ENCODE assay signal across 9 mouse cellular contexts in the genomic region with DNA sequence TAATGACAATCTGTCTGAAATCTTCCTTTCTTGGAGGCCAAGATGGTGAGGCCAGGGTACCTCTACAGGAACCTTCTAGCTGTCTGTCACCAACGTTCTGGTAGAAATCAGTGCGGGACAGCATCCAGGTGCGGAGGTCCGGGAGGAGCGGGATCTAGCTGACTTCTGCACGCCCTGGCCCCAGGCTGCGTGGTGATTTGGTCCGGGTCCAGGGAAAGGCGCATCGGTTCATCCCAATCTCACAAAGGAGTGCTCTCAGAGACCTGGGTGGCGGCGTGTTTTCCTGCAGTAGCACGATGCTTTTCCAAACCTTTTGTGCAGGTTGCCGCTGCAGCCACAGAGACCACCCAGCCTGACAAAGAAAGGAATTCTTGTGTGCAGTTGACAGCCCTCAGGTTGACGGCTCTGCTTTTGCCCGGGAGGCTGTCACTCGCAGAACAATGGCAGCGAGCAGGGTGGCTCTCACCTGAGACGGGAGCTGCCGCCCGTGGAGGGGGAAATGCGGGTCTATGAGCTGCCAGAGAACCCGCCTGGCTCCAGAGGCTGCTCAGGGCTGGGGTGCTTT. TPM values are rescaled to one million over a fixed set of nuclear protein-coding genes. Genes with fewer than 3 reads are reported as not detected.
DNase-seq lines count a peak whose midpoint lies in the region; ATAC-seq and TF ChIP-seq lines count a peak whose summit lies in the region.
"Had no signal": no experiment of that assay in that cellular context is flagged by ENCODE, and none has a peak within 500 bp of the region (broad histone marks: within the 10 kb centered on the region; RNA-seq: fewer than 3 reads in every experiment).

No protein-coding gene starts in this region.

- H3K9ac ChIP-seq in forebrain, postnatal 0 days, result peak overlapping the region; percentile 73
- no peak overlapping the region for H3K9ac ChIP-seq in liver, embryonic 12.5 days
- H3K9ac ChIP-seq: liver, embryonic 14.5 days had no signal

- peak overlapping the region; percentile 29 for H3K4me3 ChIP-seq in left cerebral cortex, adult 2 months
- H3K4me3 ChIP-seq in forebrain, postnatal 0 days (ENCODE audit: low read depth, low read length), result peak overlapping the region; percentile 45
- no peak overlapping the region for H3K4me3 ChIP-seq in liver, embryonic 12.5 days

- H3K9me3 ChIP-seq in forebrain, postnatal 0 days (ENCODE audit: low read length), result no peaks in the 10 kb centered on the region
- H3K9me3 ChIP-seq in liver, embryonic 12.5 days (replicated peaks), result 0 out of 2 replicates have a peak, but pooled peaks cover 3% of the 10 kb centered on the region

- DNase-seq in left cerebral cortex, adult 2 months (ENCODE audit: extremely low spot score in 1 of 2, low spot score in 2 of 2), result no peak
- no peak for DNase-seq in left cerebral cortex, adult 9 months (ENCODE audit: low spot score in 2 of 2)
- DNase-seq in cerebellum, adult 9-11 months, result peak; percentile 65
- peak; percentile 64 for DNase-seq in forebrain, postnatal 0 days
- no peak for DNase-seq in left cerebral cortex, adult 8-10 months (ENCODE audit: low spot score in 2 of 2)
- no peak for DNase-seq in thymus, postnatal 36 days
- DNase-seq in frontal cortex, postnatal 25 days (ENCODE audit: low spot score in 2 of 2), result no peak

- H3K27ac ChIP-seq in left cerebral cortex, adult 2 months, result no peak overlapping the region
- H3K27ac ChIP-seq in forebrain, postnatal 0 days (ENCODE audit: low read depth, low read length), result peak overlapping the region; percentile 85
- no peak overlapping the region for H3K27ac ChIP-seq in liver, embryonic 12.5 days
- H3K27ac ChIP-seq: liver, embryonic 14.5 days had no signal

- ATAC-seq in forebrain, postnatal 0 days, result peak; percentile 61
- ATAC-seq in liver, embryonic 12.5 days, result no peak

- intact Hi-C loops in left cerebral cortex, adult 2 months (cut with DNase I), result loop anchor here (1.0 to 5.0 kb wide), 2 partner anchors 140 to 170 kb away; no protein-coding TSS in a partner anchor

- H3K4me2 ChIP-seq in forebrain, postnatal 0 days (ENCODE audit: low read depth), result peak overlapping the region; percentile 70
- peak overlapping the region; percentile 33 for H3K4me2 ChIP-seq in liver, embryonic 12.5 days

- no peaks in the 10 kb centered on the region for H3K36me3 ChIP-seq in forebrain, postnatal 0 days (ENCODE audit: insufficient read depth)
- H3K36me3 ChIP-seq in liver, embryonic 12.5 days, result no peaks in the 10 kb centered on the region

- H3K4me1 ChIP-seq in forebrain, postnatal 0 days (ENCODE audit: insufficient read depth), result peaks cover 3% of the 10 kb centered on the region; the same call in 1 of the 2 replicates
- peaks cover 3% of the 10 kb centered on the region; the same call in 1 of the 2 replicates for H3K4me1 ChIP-seq in liver, embryonic 12.5 days

- peaks cover 4% of the 10 kb centered on the region; the same call in 1 of the 2 replicates for H3K27me3 ChIP-seq in forebrain, postnatal 0 days (ENCODE audit: insufficient read depth, low read length)
- peaks cover 55% of the 10 kb centered on the region for H3K27me3 ChIP-seq in liver, embryonic 12.5 days (replicated peaks)

- no peak for TF ChIP-seq CTCF in left cerebral cortex, adult 2 months (IDR thresholded peaks at IDR 0.05)
- no peak for TF ChIP-seq CTCF in forebrain, postnatal 0 days (IDR thresholded peaks at IDR 0.05; ENCODE audit: low read depth)

- WGBS in forebrain, postnatal 0 days, result 5% methylated on average over 23 of the region's 23 CpGs
- WGBS in liver, embryonic 12.5 days (ENCODE audit: insufficient replicate concordance), result 12% methylated on average over 23 of the region's 23 CpGs

RNA-seq across cellular contexts. Expression of a gene that starts 6.5 kb away (rescaled TPM):
- total RNA-seq in left cerebral cortex, adult 2 months (2021), result 10 to 100 TPM; 11.9 to 13.5 TPM
- 33.8 and 34.0 TPM in 2 replicates for total RNA-seq in forebrain, postnatal 0 days (2014; rRNA removed)
- 44.5 and 45.8 TPM in 2 replicates for polyA plus RNA-seq in forebrain, postnatal 0 days (2015; fragmentation: Nextera tagmentation; extraction: Ambion mirVana)
- polyA plus RNA-seq in liver, embryonic 12.5 days (2016; fragmentation: Nextera tagmentation; extraction: Ambion mirVana), result 11.1 and 12.3 TPM in 2 replicates
- 10 to 100 TPM; 12.8 to 15.7 (median 14.2) TPM for total RNA-seq in left cerebral cortex, adult 8-10 months (2022)

Comparison
In these comparisons a context has a peak if more than half of its experiments do, and no peak if none do; other contexts are left out.
1. DNase-seq: peak in cerebellum, adult 9-11 months (single experiment) and forebrain, postnatal 0 days (single experiment); none in left cerebral cortex, adult 2 months (0 of 2), left cerebral cortex, adult 9 months (0 of 2), left cerebral cortex, adult 8-10 months (0 of 2), thymus, postnatal 36 days (0 of 2) and frontal cortex, postnatal 25 days (0 of 2).